Mouse (Mus musculus): ENCODE data around the gene Txn1. TPM values are rescaled to one million over a fixed set of nuclear protein-coding genes. Genes with fewer than 3 reads are reported as not detected.

The Txn1 gene
- 296 and 377 TPM in 2 replicates for polyA plus RNA-seq (2012; rRNA removed)

- peak within 1 kb of the TSS; percentile 90 for H3K4me3 ChIP-seq (ENCODE audit: insufficient read depth, low read depth, low read length)
- peak; percentile 99 for DNase-seq
- peaks cover 1% of the 10 kb centered on the region; the same call in 1 of the 2 replicates for H3K36me3 ChIP-seq (ENCODE audit: control insufficient read depth, insufficient read depth, low read length)
- under 1% methylated on average over 71 of the region's 71 CpGs for WGBS
- H3K27me3 ChIP-seq (replicated peaks; ENCODE audit: control insufficient read depth, insufficient read depth, low read length) = no peaks in the 10 kb centered on the region
- TF ChIP-seq POLR2A (IDR thresholded peaks at IDR 0.05; ENCODE audit: low read depth, low read length) = peak; percentile 98
- TF ChIP-seq CTCF (conservative IDR thresholded peaks at IDR 0.05; ENCODE audit: insufficient read depth, insufficient read length, low read depth, low read length) = no peak
- H3K27ac ChIP-seq (ENCODE audit: insufficient read depth, low read depth, low read length) = peak within 1 kb of the TSS; percentile 100
- H3K4me1 ChIP-seq (ENCODE audit: control insufficient read depth, insufficient read depth, low read length) = peaks cover 23% of the 10 kb centered on the region
Observed at GRCm38 (mm10) chr4:57956029-57956960, at the start of gene Txn1. TSS of gene Txn1 (minus strand) at chr4:57956411.

- H3K27me3 ChIP-seq (replicated peaks; ENCODE audit: control insufficient read depth, insufficient read depth, low read length) = no peaks in the 10 kb centered on the region
- WGBS = 64% methylated on average over 3 of the region's 3 CpGs
- H3K27ac ChIP-seq (ENCODE audit: insufficient read depth, low read depth, low read length) = no peak overlapping the region
- DNase-seq = peak; percentile 13
- no peaks in the 10 kb centered on the region for H3K4me1 ChIP-seq (ENCODE audit: control insufficient read depth, insufficient read depth, low read length)
- TF ChIP-seq POLR2A (IDR thresholded peaks at IDR 0.05; ENCODE audit: low read depth, low read length) (no peak), CTCF (conservative IDR thresholded peaks at IDR 0.05; ENCODE audit: insufficient read depth, insufficient read length, low read depth, low read length) (no peak)
- H3K4me3 ChIP-seq (ENCODE audit: insufficient read depth, low read depth, low read length) = no peak overlapping the region
- no peaks in the 10 kb centered on the region for H3K36me3 ChIP-seq (ENCODE audit: control insufficient read depth, insufficient read depth, low read length)
Observed at GRCm38 (mm10) chr4:58003501-58003900, 47.3 kb upstream of the Txn1 start.

- Histone ChIP-seq H3K4me3 (ENCODE audit: insufficient read depth, low read depth, low read length) (no peak overlapping the region), H3K27ac (ENCODE audit: insufficient read depth, low read depth, low read length) (no peak overlapping the region), H3K36me3 (ENCODE audit: control insufficient read depth, insufficient read depth, low read length) (no peaks in the 10 kb centered on the region), H3K4me1 (ENCODE audit: control insufficient read depth, insufficient read depth, low read length) (no peaks in the 10 kb centered on the region), H3K27me3 (replicated peaks; ENCODE audit: control insufficient read depth, insufficient read depth, low read length) (no peaks in the 10 kb centered on the region)
- 95% methylated on average over 1 of the region's 1 CpGs for WGBS
- TF ChIP-seq CTCF (conservative IDR thresholded peaks at IDR 0.05; ENCODE audit: insufficient read depth, insufficient read length, low read depth, low read length) (no peak), POLR2A (IDR thresholded peaks at IDR 0.05; ENCODE audit: low read depth, low read length) (no peak)
- DNase-seq = no peak
Observed at GRCm38 (mm10) chr4:57991425-57991824, 35.2 kb upstream of the Txn1 start.

GRCm38 (mm10) chr4:57974400-57975117 lies 18.3 kb upstream of the Txn1 start:
- TF ChIP-seq POLR2A (IDR thresholded peaks at IDR 0.05; ENCODE audit: low read depth, low read length) (no peak), CTCF (conservative IDR thresholded peaks at IDR 0.05; ENCODE audit: insufficient read depth, insufficient read length, low read depth, low read length) (no peak)
- WGBS = 95% methylated on average over 6 of the region's 6 CpGs
- Histone ChIP-seq H3K36me3 (ENCODE audit: control insufficient read depth, insufficient read depth, low read length) (no peaks in the 10 kb centered on the region), H3K4me1 (ENCODE audit: control insufficient read depth, insufficient read depth, low read length) (no peaks in the 10 kb centered on the region), H3K4me3 (ENCODE audit: insufficient read depth, low read depth, low read length) (no peak overlapping the region), H3K27me3 (replicated peaks; ENCODE audit: control insufficient read depth, insufficient read depth, low read length) (no peaks in the 10 kb centered on the region), H3K27ac (ENCODE audit: insufficient read depth, low read depth, low read length) (no peak overlapping the region)
- DNase-seq = no peak

GRCm38 (mm10) chr4:57973592-57974268 lies 17.5 kb upstream of the Txn1 start:
- Histone ChIP-seq H3K4me1 (ENCODE audit: control insufficient read depth, insufficient read depth, low read length) (no peaks in the 10 kb centered on the region), H3K4me3 (ENCODE audit: insufficient read depth, low read depth, low read length) (no peak overlapping the region), H3K27ac (ENCODE audit: insufficient read depth, low read depth, low read length) (no peak overlapping the region), H3K27me3 (replicated peaks; ENCODE audit: control insufficient read depth, insufficient read depth, low read length) (no peaks in the 10 kb centered on the region), H3K36me3 (ENCODE audit: control insufficient read depth, insufficient read depth, low read length) (no peaks in the 10 kb centered on the region)
- no peak for DNase-seq
- WGBS = 85% methylated on average over 6 of the region's 6 CpGs
- no peak for TF ChIP-seq CTCF (conservative IDR thresholded peaks at IDR 0.05; ENCODE audit: insufficient read depth, insufficient read length, low read depth, low read length)
- TF ChIP-seq POLR2A (IDR thresholded peaks at IDR 0.05; ENCODE audit: low read depth, low read length) = no peak

GRCm38 (mm10) chr4:57970285-57970684 lies 14.1 kb upstream of the Txn1 start:
- Histone ChIP-seq H3K4me3 (ENCODE audit: insufficient read depth, low read depth, low read length) (no peak overlapping the region), H3K27ac (ENCODE audit: insufficient read depth, low read depth, low read length) (no peak overlapping the region), H3K27me3 (replicated peaks; ENCODE audit: control insufficient read depth, insufficient read depth, low read length) (no peaks in the 10 kb centered on the region), H3K36me3 (ENCODE audit: control insufficient read depth, insufficient read depth, low read length) (no peaks in the 10 kb centered on the region), H3K4me1 (ENCODE audit: control insufficient read depth, insufficient read depth, low read length) (peaks cover 5% of the 10 kb centered on the region)
- no peak for TF ChIP-seq POLR2A (IDR thresholded peaks at IDR 0.05; ENCODE audit: low read depth, low read length)
- no peak for TF ChIP-seq CTCF (conservative IDR thresholded peaks at IDR 0.05; ENCODE audit: insufficient read depth, insufficient read length, low read depth, low read length)
- no peak for DNase-seq
